Mouse (Mus musculus) MEL (cell line): ENCODE measurements at regions not wholly inside any gene's neighbourhood (a gene's known extent, or its start where the extent isn't known, plus 50 kb on each side); places are given as distances from the start of the nearest gene placed in this dataset.

ENCODE experiments used
- DNase-seq: peaks from one replicate; pipeline ENCODE4 v3.0.0; 2011; ENCODE audit warnings: low read depth, low spot score
- H3K27ac ChIP-seq: 2 replicates; pipeline ENCODE4 v1.5.1; 2012; ENCODE audit warnings: low read depth, mild to moderate bottlenecking, control low read depth, low read length, moderate library complexity; ENCODE audit not compliant: control insufficient read depth
- H3K27me3 ChIP-seq, 2 experiments: fragments of 150-350 bp in 1 of 2; sonication (generic) in 1 of 2; 2 replicates each; pipeline ENCODE4 v1.6.1; 2012; ENCODE audit warnings: low read length in 2 of 2, mild to moderate bottlenecking in 2 of 2, improper control_type of control experiment in 1 of 2, moderate library complexity in 1 of 2; ENCODE audit not compliant: insufficient read depth in 2 of 2, control insufficient read depth in 1 of 2
- H3K36me3 ChIP-seq, 2 experiments: 2 replicates each; pipeline ENCODE4 v1.6.1; 2012 to 2014; ENCODE audit warnings: low read length in 2 of 2, improper control_type of control experiment in 1 of 2, inconsistent platforms in 1 of 2, mild to moderate bottlenecking in 1 of 2; ENCODE audit not compliant: insufficient read depth in 2 of 2, control insufficient read depth in 1 of 2
- H3K4me1 ChIP-seq, 2 experiments: fragments of 150-350 bp in 1 of 2; sonication (generic) in 1 of 2; 2 replicates each; pipeline ENCODE4 v1.6.1; 2012; ENCODE audit warnings: low read length in 2 of 2, improper control_type of control experiment in 1 of 2, mild to moderate bottlenecking in 1 of 2; ENCODE audit not compliant: insufficient read depth in 2 of 2, control insufficient read depth in 1 of 2
- H3K4me3 ChIP-seq, 2 experiments: fragments of 150-350 bp in 1 of 2; sonication (generic) in 1 of 2; 2 replicates each; pipeline ENCODE4 v1.5.1; 2012; ENCODE audit warnings: low read depth in 2 of 2, low read length in 2 of 2, mild to moderate bottlenecking in 2 of 2, moderate library complexity in 2 of 2, control low read depth in 1 of 2, improper control_type of control experiment in 1 of 2; ENCODE audit not compliant: control insufficient read depth in 1 of 2, insufficient read depth in 1 of 2
- H3K79me2 ChIP-seq: 2 replicates; pipeline ENCODE4 v1.6.1; 2012; ENCODE audit warnings: mild to moderate bottlenecking, low read length, moderate library complexity; ENCODE audit not compliant: control insufficient read depth, poor library complexity, insufficient read depth
- H3K9ac ChIP-seq: 2 replicates; pipeline ENCODE4 v1.6.1; 2012; ENCODE audit warnings: low read depth, mild to moderate bottlenecking, control low read depth, low read length, moderate library complexity; ENCODE audit not compliant: control insufficient read depth, poor library complexity, severe bottlenecking
- H3K9me3 ChIP-seq: fragments of 150-350 bp; sonication (generic); replicated peaks from 2 replicates; pipeline ENCODE4 v1.6.1; 2012; ENCODE audit warnings: mild to moderate bottlenecking, low read length, improper control_type of control experiment, moderate library complexity; ENCODE audit not compliant: insufficient read depth
- BHLHE40 ChIP-seq: IDR thresholded peaks from 2 replicates; pipeline ENCODE4 v1.6.1; 2012; ENCODE audit warnings: low read depth, mild to moderate bottlenecking, inconsistent platforms, low read length, improper control_type of control experiment, borderline replicate concordance
- CHD1 ChIP-seq: IDR thresholded peaks from 2 replicates; pipeline ENCODE4 v1.6.1; 2012; ENCODE audit warnings: low read depth, mild to moderate bottlenecking, inconsistent platforms, low read length, improper control_type of control experiment
- CHD2 ChIP-seq: IDR thresholded peaks from 2 replicates; pipeline ENCODE4 v1.6.1; 2011; ENCODE audit warnings: low read length, improper control_type of control experiment
- E2F4 ChIP-seq: IDR thresholded peaks from 2 replicates; pipeline ENCODE4 v1.6.1; 2011; ENCODE audit warnings: low read depth, low read length, improper control_type of control experiment, borderline replicate concordance
- EP300 ChIP-seq, 2 experiments: IDR thresholded peaks; 2 replicates each; pipeline ENCODE4 v1.6.1; 2011; ENCODE audit warnings: improper control_type of control experiment in 2 of 2, low read length in 2 of 2, low read depth in 1 of 2, mild to moderate bottlenecking in 1 of 2
- HCFC1 ChIP-seq: IDR thresholded peaks from 2 replicates; pipeline ENCODE4 v1.6.1; 2012; ENCODE audit warnings: low read depth, mild to moderate bottlenecking, inconsistent platforms, low read length, improper control_type of control experiment, moderate library complexity
- JUND ChIP-seq: IDR thresholded peaks from 2 replicates; pipeline ENCODE4 v1.6.1; 2011; ENCODE audit warnings: low read depth, mild to moderate bottlenecking, improper control_type of control experiment, low read length
- KAT2A ChIP-seq: conservative IDR thresholded peaks from 2 replicates; pipeline ENCODE4 v1.6.1; 2012; ENCODE audit warnings: low read depth, low read length, improper control_type of control experiment, inconsistent platforms
- MAZ ChIP-seq: IDR thresholded peaks from 2 replicates; pipeline ENCODE4 v1.6.1; 2012; ENCODE audit warnings: low read depth, mild to moderate bottlenecking, inconsistent platforms, low read length, improper control_type of control experiment
- MYC ChIP-seq: IDR thresholded peaks from 2 replicates; pipeline ENCODE4 v1.6.1; 2011; ENCODE audit warnings: low read depth, mild to moderate bottlenecking, low read length, improper control_type of control experiment, moderate library complexity
- POLR2AphosphoS5 ChIP-seq: IDR thresholded peaks from 2 replicates; pipeline ENCODE4 v1.6.1; 2012; ENCODE audit warnings: low read depth, borderline replicate concordance, mild to moderate bottlenecking, inconsistent platforms, low read length, moderate library complexity, mixed read lengths
- RCOR1 ChIP-seq: IDR thresholded peaks from 2 replicates; pipeline ENCODE4 v1.6.1; 2012; ENCODE audit warnings: low read depth, mild to moderate bottlenecking, inconsistent platforms, low read length, improper control_type of control experiment
- TCF12 ChIP-seq: IDR thresholded peaks from 2 replicates; pipeline ENCODE4 v1.6.1; 2014; ENCODE audit warnings: low read depth, mild to moderate bottlenecking, inconsistent platforms, low read length, improper control_type of control experiment, moderate library complexity
- USF1 ChIP-seq: IDR thresholded peaks from 2 replicates; pipeline ENCODE4 v1.6.1; 2014; ENCODE audit warnings: low read depth, mild to moderate bottlenecking, inconsistent platforms, low read length, improper control_type of control experiment, moderate library complexity
- USF2 ChIP-seq, 2 experiments: IDR thresholded peaks; 2 replicates each; pipeline ENCODE4 v1.6.1; 2011 to 2012; ENCODE audit warnings: improper control_type of control experiment in 2 of 2, low read length in 2 of 2, borderline replicate concordance in 1 of 2, inconsistent platforms in 1 of 2, low read depth in 1 of 2, mild to moderate bottlenecking in 1 of 2; ENCODE audit not compliant: insufficient read depth in 1 of 2
- ZC3H11A ChIP-seq: IDR thresholded peaks from 2 replicates; pipeline ENCODE4 v1.6.1; 2012; ENCODE audit warnings: low read depth, mild to moderate bottlenecking, inconsistent platforms, low read length, improper control_type of control experiment
- ZKSCAN1 ChIP-seq: IDR thresholded peaks from 2 replicates; pipeline ENCODE4 v1.6.1; 2012; ENCODE audit warnings: low read depth, mild to moderate bottlenecking, inconsistent platforms, low read length, improper control_type of control experiment, moderate library complexity
- ZNF384 ChIP-seq: IDR thresholded peaks from 2 replicates; pipeline ENCODE4 v1.6.1; 2012; ENCODE audit warnings: low read depth, mild to moderate bottlenecking, inconsistent platforms, low read length, improper control_type of control experiment

DNA sequence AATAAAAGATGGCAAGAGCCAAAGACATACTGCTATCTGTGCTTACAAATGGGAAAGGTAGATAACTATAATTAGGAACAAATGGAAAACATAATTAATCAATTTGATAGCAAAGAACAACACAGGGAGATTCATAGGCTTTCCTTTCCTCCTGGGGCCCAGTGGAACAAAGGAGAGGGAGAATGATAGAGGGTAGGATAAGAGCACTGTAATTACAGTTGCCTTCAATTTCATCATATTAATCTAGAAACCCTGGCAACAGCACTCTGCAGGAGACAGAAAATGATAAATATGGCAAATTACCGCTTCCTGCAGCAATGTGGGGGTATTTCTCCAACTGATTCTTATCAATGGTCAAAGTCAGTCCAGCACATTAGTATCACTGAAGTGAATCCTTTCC is 910.2 kb upstream of the Ddx18 start:
- Histone ChIP-seq H3K9me3 (no peaks in the 10 kb centered on the region), H3K27me3 (no peaks in the 10 kb centered on the region), H3K9ac (no peak overlapping the region), H3K4me3 (no peak overlapping the region), H3K27ac (no peak overlapping the region), H3K79me2 (no peaks in the 10 kb centered on the region), H3K36me3 (no peaks in the 10 kb centered on the region), H3K4me1 (no peaks in the 10 kb centered on the region)
- TF ChIP-seq MYC (no peak), CHD2 (no peak), MAZ (no peak), ZKSCAN1 (no peak), HCFC1 (no peak)
- DNase-seq, result no peak

DNA sequence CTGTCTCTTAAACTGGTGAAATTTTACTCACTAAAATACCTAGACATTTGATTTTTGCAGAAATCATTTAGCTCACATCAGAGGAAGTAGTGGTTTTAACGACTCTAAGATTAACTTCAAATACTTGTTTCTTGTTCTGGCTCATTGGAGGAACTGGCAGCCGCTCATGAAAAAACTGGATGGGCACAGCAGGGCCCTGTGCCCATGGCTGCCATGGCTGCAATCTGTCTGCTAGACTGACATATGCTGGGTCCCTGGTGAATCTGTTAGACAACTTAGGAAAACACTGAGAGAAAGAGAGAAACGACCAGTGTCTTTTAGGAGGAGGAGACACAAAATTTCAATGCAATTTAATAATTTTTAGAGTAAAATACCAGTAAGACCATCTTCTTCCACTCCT is 896.1 kb upstream of the Ddx18 start:
- Histone ChIP-seq H3K79me2 (no peaks in the 10 kb centered on the region), H3K4me3 (no peak overlapping the region), H3K9ac (no peak overlapping the region), H3K9me3 (no peaks in the 10 kb centered on the region), H3K27me3 (no peaks in the 10 kb centered on the region), H3K36me3 (no peaks in the 10 kb centered on the region), H3K4me1 (no peaks in the 10 kb centered on the region), H3K27ac (no peak overlapping the region)
- TF ChIP-seq POLR2AphosphoS5, result no peak
- TF ChIP-seq ZNF384, result no peak
- no peak for TF ChIP-seq CHD2
- TF ChIP-seq KAT2A, result no peak
- no peak for TF ChIP-seq JUND
- TF ChIP-seq TCF12, result no peak
- no peak for TF ChIP-seq ZC3H11A
- no peak for TF ChIP-seq EP300 (IDR thresholded peaks at IDR 0.05; ENCODE audit: low read depth in 1 of 2, low read length in 2 of 2)
- no peak for TF ChIP-seq CHD1
- TF ChIP-seq RCOR1, result no peak
- TF ChIP-seq USF1, result no peak
- no peak for TF ChIP-seq BHLHE40
- no peak for TF ChIP-seq E2F4
- no peak for TF ChIP-seq USF2 (IDR thresholded peaks at IDR 0.05; ENCODE audit: borderline replicate concordance in 1 of 2, insufficient read depth in 1 of 2, low read depth in 1 of 2, low read length in 2 of 2)
- DNase-seq, result no peak
